Mouse (Mus musculus) olfactory bulb, adult 2 months (tissue): ENCODE results near the gene Xpnpep3.

ENCODE experiments used
- CTCF ChIP-seq: fragments of 200-500 bp; IDR thresholded peaks from 2 replicates; pipeline ENCODE4 v1.5.1; 2012; ENCODE audit warnings: low read depth, mild to moderate bottlenecking, low read length, moderate library complexity; ENCODE audit not compliant: insufficient read depth
- POLR2A ChIP-seq: fragments of 200-500 bp; IDR thresholded peaks from 2 replicates; pipeline ENCODE4 v1.6.1; 2012; ENCODE audit warnings: mild to moderate bottlenecking, low read depth, low read length, moderate library complexity; ENCODE audit not compliant: insufficient read depth

DNA sequence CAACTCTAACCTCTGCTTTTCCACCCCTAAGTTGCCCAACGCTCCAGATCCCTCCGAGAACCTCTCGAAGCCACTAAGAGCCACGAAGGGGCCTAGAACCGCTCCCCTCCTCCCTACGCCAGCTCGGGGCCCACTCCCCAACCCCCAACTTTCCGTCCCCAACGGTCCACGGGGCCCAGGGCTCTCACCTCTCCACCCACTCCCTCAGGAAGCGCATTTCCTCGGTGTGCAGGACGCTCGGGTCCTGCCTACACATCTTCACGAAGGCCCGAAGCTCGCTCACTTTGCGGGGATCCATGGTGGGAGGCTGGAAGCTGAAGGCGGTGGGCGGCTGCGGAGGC is 671 bp upstream of the Xpnpep3 start:
- no peak for TF ChIP-seq CTCF
- TF ChIP-seq POLR2A: no peak
